Mouse (Mus musculus): ENCODE results near the gene Lce1e.
A peak's percentile ranks its signal among the peaks of the same experiment; 100 is the strongest.

Gene Lce1e

GRCm38 (mm10) chr3:92708974-92709373 lies at the start of gene Lce1e:
Gene Lce1e (minus strand): TSS chr3:92709074.
- no peak for DNase-seq

GRCm38 (mm10) chr3:92753197-92753596 lies 44.3 kb upstream of the Lce1e start:
- DNase-seq = no peak

GRCm38 (mm10) chr3:92752238-92752637 lies 43.4 kb upstream of the Lce1e start, which contains the start of gene Lce1g:
Gene Lce1g (minus strand): TSS chr3:92752338.
- DNase-seq = no peak

- no peak for DNase-seq
Observed at GRCm38 (mm10) chr3:92738996-92739395, 30.1 kb upstream of the Lce1e start, which contains the start of gene Gm38119. Gene Gm38119 (minus strand): TSS chr3:92739096.

GRCm38 (mm10) chr3:92722631-92723030 lies 13.8 kb upstream of the Lce1e start:
- no peak for DNase-seq

- no peak for DNase-seq
Observed at GRCm38 (mm10) chr3:92720250-92720649, 11.4 kb upstream of the Lce1e start, which contains the start of gene Lce1f. Gene Lce1f (minus strand): TSS chr3:92720350.

GRCm38 (mm10) chr3:92715122-92715521 lies 6.2 kb upstream of the Lce1e start:
- no peak for DNase-seq

GRCm38 (mm10) chr3:92694613-92695012 lies 14.3 kb downstream of the Lce1e start:
- DNase-seq = no peak

- no peak for DNase-seq
Observed at GRCm38 (mm10) chr3:92691688-92692087, 17.2 kb downstream of the Lce1e start.

- peak; percentile 4 to 11 for DNase-seq
Observed at GRCm38 (mm10) chr3:92689154-92689553, 19.7 kb downstream of the Lce1e start.

- no peak for DNase-seq
Observed at GRCm38 (mm10) chr3:92687110-92687509, 21.8 kb downstream of the Lce1e start, which contains the start of gene Lce1d. Gene Lce1d (minus strand): TSS chr3:92687210.

- DNase-seq = no peak
Observed at GRCm38 (mm10) chr3:92678947-92679346, 29.9 kb downstream of the Lce1e start, which contains the start of gene Lce1c. Gene Lce1c (plus strand): TSS chr3:92679247.

- no peak for DNase-seq
Observed at GRCm38 (mm10) chr3:92670215-92670614, 38.7 kb downstream of the Lce1e start, which contains the start of gene Lce1a2. Gene Lce1a2 (minus strand): TSS chr3:92670315.

Data from lung, adult 18-20 months (tissue).